Mouse (Mus musculus): ENCODE results near the gene Ces1g. TPM values are rescaled to one million over a fixed set of nuclear protein-coding genes. Genes with fewer than 3 reads are reported as not detected.

Ces1g gene
- polyA plus RNA-seq, 1 experiment from 2014 or later = not detected

Other genes starting within 250 kb of the Ces1g start
- gene Ces1c, start 206.0 kb downstream of the Ces1g start, polyA plus RNA-seq (2015; fragmentation: Nextera tagmentation; extraction: Ambion mirVana) = not detected in 2 replicates
- 0.22 and 0.40 TPM in 2 replicates for gene Ces1d, start 139.5 kb downstream of the Ces1g start, polyA plus RNA-seq (2015; fragmentation: Nextera tagmentation; extraction: Ambion mirVana)
- not detected in 2 replicates for gene Ces1e, start 107.7 kb downstream of the Ces1g start, polyA plus RNA-seq (2015; fragmentation: Nextera tagmentation; extraction: Ambion mirVana)
- not detected in 2 replicates for gene Ces1f, start 57.6 kb downstream of the Ces1g start, polyA plus RNA-seq (2015; fragmentation: Nextera tagmentation; extraction: Ambion mirVana)
- gene Ces1h, start 42.4 kb upstream of the Ces1g start, polyA plus RNA-seq (2015; fragmentation: Nextera tagmentation; extraction: Ambion mirVana) = not detected in 2 replicates
- gene Ces5a, start 198.5 kb upstream of the Ces1g start, polyA plus RNA-seq (2015; fragmentation: Nextera tagmentation; extraction: Ambion mirVana) = 0.75 and 0.88 TPM in 2 replicates